Mouse (Mus musculus) CH12.LX (cell line): Measurements from ENCODE around the gene Acoxl. TPM values are rescaled to one million over a fixed set of nuclear protein-coding genes. Genes with fewer than 3 reads are reported as not detected.

Experiments
- DNase-seq: peaks from one replicate; pipeline ENCODE4 v3.0.0-alpha.2; 2013; ENCODE audit errors: extremely low read depth
- H3K27ac ChIP-seq: 2 replicates; pipeline ENCODE4 v1.5.1; 2012; ENCODE audit warnings: low read depth, mild to moderate bottlenecking, control low read depth, moderate library complexity; ENCODE audit not compliant: insufficient read depth
- H3K27me3 ChIP-seq: replicated peaks from 2 replicates; pipeline ENCODE3; 2012; ENCODE audit warnings: inconsistent platforms
- H3K36me3 ChIP-seq, 2 experiments: replicated peaks in 1 of 2; 2 replicates each; pipeline versions ENCODE3 to v1.6.1; 2012; ENCODE audit warnings: inconsistent platforms in 1 of 2, low read length in 1 of 2, mild to moderate bottlenecking in 1 of 2, mixed read lengths in 1 of 2, moderate library complexity in 1 of 2; ENCODE audit not compliant: control insufficient read depth in 1 of 2, insufficient read depth in 1 of 2
- H3K4me1 ChIP-seq, 2 experiments: 2 replicates each; pipeline ENCODE4 v1.6.1; 2012; ENCODE audit warnings: inconsistent platforms in 1 of 2, moderate library complexity in 1 of 2; ENCODE audit not compliant: insufficient read depth in 2 of 2, control insufficient read depth in 1 of 2
- H3K4me2 ChIP-seq: 2 replicates; pipeline ENCODE4 v1.6.1; 2012; ENCODE audit warnings: low read depth, mild to moderate bottlenecking, control low read depth; ENCODE audit not compliant: poor library complexity, insufficient read depth, severe bottlenecking
- H3K4me3 ChIP-seq, 3 experiments: fragments of 150-350 bp in 1 of 3; sonication (generic) in 1 of 3; replicated peaks in 1 of 3; 2 replicates each; pipeline versions ENCODE3 to v1.5.1; 2011 to 2012; ENCODE audit warnings: low read depth in 2 of 3, low read length in 2 of 3, mild to moderate bottlenecking in 2 of 3, moderate library complexity in 2 of 3, control low read depth in 1 of 3, improper control_type of control experiment in 1 of 3, inconsistent platforms in 1 of 3, mixed read lengths in 1 of 3; ENCODE audit not compliant: poor library complexity in 1 of 3
- H3K79me2 ChIP-seq: replicated peaks from 2 replicates; pipeline ENCODE4 v1.6.1; 2012; ENCODE audit warnings: mild to moderate bottlenecking, moderate library complexity; ENCODE audit not compliant: control insufficient read depth, poor library complexity, insufficient read depth, severe bottlenecking; ENCODE audit errors: extremely low read depth
- H3K9ac ChIP-seq: 2 replicates; pipeline ENCODE4 v1.6.1; 2012; ENCODE audit warnings: low read depth, mild to moderate bottlenecking, control low read depth, moderate library complexity; ENCODE audit not compliant: insufficient read depth
- H3K9me3 ChIP-seq: replicated peaks from 2 replicates; pipeline ENCODE3; 2012; ENCODE audit warnings: low read length, inconsistent platforms, mixed read lengths
- CHD1 ChIP-seq: IDR thresholded peaks from 2 replicates; pipeline ENCODE4 v1.6.1; 2012; ENCODE audit warnings: low read depth, low read length, improper control_type of control experiment, inconsistent platforms
- CHD2 ChIP-seq: IDR thresholded peaks from 2 replicates; pipeline ENCODE4 v1.6.1; 2011; ENCODE audit warnings: low read length, improper control_type of control experiment
- ETS1 ChIP-seq: conservative IDR thresholded peaks from 2 replicates; pipeline ENCODE4 v1.6.1; 2012; ENCODE audit warnings: low read depth, mild to moderate bottlenecking, inconsistent platforms, low read length, improper control_type of control experiment, moderate library complexity
- GABPA ChIP-seq: IDR thresholded peaks from 2 replicates; pipeline ENCODE4 v1.6.1; 2012; ENCODE audit warnings: low read depth, low read length, improper control_type of control experiment, inconsistent platforms; ENCODE audit not compliant: insufficient replicate concordance
- HCFC1 ChIP-seq: IDR thresholded peaks from 2 replicates; pipeline ENCODE4 v1.6.1; 2012; ENCODE audit warnings: low read depth, mild to moderate bottlenecking, inconsistent platforms, low read length, improper control_type of control experiment
- JUN ChIP-seq: IDR thresholded peaks from 2 replicates; pipeline ENCODE4 v1.6.1; 2011; ENCODE audit warnings: low read depth, mild to moderate bottlenecking, low read length, improper control_type of control experiment, moderate library complexity; ENCODE audit not compliant: insufficient read depth
- JUND ChIP-seq: conservative IDR thresholded peaks from 2 replicates; pipeline ENCODE4 v1.6.1; 2011; ENCODE audit warnings: low read depth, low read length, improper control_type of control experiment
- KAT2A ChIP-seq: IDR thresholded peaks from 2 replicates; pipeline ENCODE4 v1.6.1; 2012; ENCODE audit warnings: low read length, improper control_type of control experiment, inconsistent platforms; ENCODE audit not compliant: insufficient replicate concordance
- MAX ChIP-seq: IDR thresholded peaks from 2 replicates; pipeline ENCODE4 v1.6.1; 2011; ENCODE audit warnings: low read length, improper control_type of control experiment
- MAZ ChIP-seq: IDR thresholded peaks from 2 replicates; pipeline ENCODE4 v1.6.1; 2012; ENCODE audit warnings: low read depth, mild to moderate bottlenecking, inconsistent platforms, low read length, improper control_type of control experiment, moderate library complexity
- MXI1 ChIP-seq: IDR thresholded peaks from 2 replicates; pipeline ENCODE4 v1.6.1; 2011; ENCODE audit warnings: mild to moderate bottlenecking, low read depth, low read length, improper control_type of control experiment
- NELFE ChIP-seq: IDR thresholded peaks from 2 replicates; pipeline ENCODE4 v1.6.1; 2011; ENCODE audit warnings: low read depth, low read length, improper control_type of control experiment
- POLR2AphosphoS2 ChIP-seq: IDR thresholded peaks from 2 replicates; pipeline ENCODE4 v1.6.1; 2011; ENCODE audit warnings: low read depth, low read length, improper control_type of control experiment
- RCOR1 ChIP-seq: conservative IDR thresholded peaks from 2 replicates; pipeline ENCODE4 v1.6.1; 2012; ENCODE audit warnings: low read depth, mild to moderate bottlenecking, inconsistent platforms, low read length, improper control_type of control experiment
- SIN3A ChIP-seq: IDR thresholded peaks from 2 replicates; pipeline ENCODE4 v1.6.1; 2012; ENCODE audit warnings: low read length, improper control_type of control experiment, inconsistent platforms
- SMC3 ChIP-seq: IDR thresholded peaks from 2 replicates; pipeline ENCODE4 v1.6.1; 2011; ENCODE audit warnings: low read depth, low read length, improper control_type of control experiment
- TBP ChIP-seq: conservative IDR thresholded peaks from 2 replicates; pipeline ENCODE4 v1.6.1; 2011; ENCODE audit warnings: low read depth, low read length, improper control_type of control experiment
- TCF12 ChIP-seq: IDR thresholded peaks from 2 replicates; pipeline ENCODE4 v1.6.1; 2014; ENCODE audit warnings: low read depth, mild to moderate bottlenecking, inconsistent platforms, low read length, improper control_type of control experiment
- UBTF ChIP-seq: IDR thresholded peaks from 2 replicates; pipeline ENCODE4 v1.6.1; 2012; ENCODE audit warnings: low read depth, mild to moderate bottlenecking, inconsistent platforms, low read length, improper control_type of control experiment, moderate library complexity
- USF2 ChIP-seq: conservative IDR thresholded peaks from 2 replicates; pipeline ENCODE4 v1.6.1; 2011; ENCODE audit warnings: low read depth, low read length, improper control_type of control experiment
- ZKSCAN1 ChIP-seq: IDR thresholded peaks from 2 replicates; pipeline ENCODE4 v1.6.1; 2012; ENCODE audit warnings: low read depth, inconsistent platforms, low read length, improper control_type of control experiment, borderline replicate concordance
- ZMIZ1 ChIP-seq: IDR thresholded peaks from 2 replicates; pipeline ENCODE4 v1.6.1; 2012; ENCODE audit warnings: low read depth, mild to moderate bottlenecking, inconsistent platforms, low read length, improper control_type of control experiment
- dilution Hi-C: fragments of 300-500 bp; cut with MboI; formaldehyde crosslinking; loops from 2 replicates; pipeline ENCODE4 v1.14.3; 2020; ENCODE audit warnings: low sequenced_read_pairs; ENCODE audit not compliant: extremely low pct_unique_long_range_greater_than_20kb, extremely low pct_ligation_motif_present
- in situ Hi-C: fragments of 300-500 bp; cut with MboI; formaldehyde crosslinking; loops from 3 replicates; pipeline ENCODE4 v1.14.3; 2019; ENCODE audit warnings: low sequenced_read_pairs, low pct_ligation_motif_present, low pct_unique_long_range_greater_than_20kb, mixed read lengths
- polyA plus RNA-seq: library from polyadenylated mRNA; unstranded; fragments of >175 nt; gene quantifications from 2 replicates; pipeline ENCODE4 v1.2.1, GENCODE M21; 2012; ENCODE audit warnings: low read depth; ENCODE audit not compliant: insufficient read length
- total RNA-seq, 2 experiments: library from RNA; depleted of rRNA; stranded (reverse); fragments of 300-350 nt in 1 of 2; fragments of >200 nt in 1 of 2; gene quantifications; 2 replicates each; pipeline ENCODE4 v1.2.3; 2012 to 2014

Acoxl gene
- total and polyA plus RNA-seq, 3 experiments = 0.25 to 0.43 TPM; not detected in 1

DNA sequence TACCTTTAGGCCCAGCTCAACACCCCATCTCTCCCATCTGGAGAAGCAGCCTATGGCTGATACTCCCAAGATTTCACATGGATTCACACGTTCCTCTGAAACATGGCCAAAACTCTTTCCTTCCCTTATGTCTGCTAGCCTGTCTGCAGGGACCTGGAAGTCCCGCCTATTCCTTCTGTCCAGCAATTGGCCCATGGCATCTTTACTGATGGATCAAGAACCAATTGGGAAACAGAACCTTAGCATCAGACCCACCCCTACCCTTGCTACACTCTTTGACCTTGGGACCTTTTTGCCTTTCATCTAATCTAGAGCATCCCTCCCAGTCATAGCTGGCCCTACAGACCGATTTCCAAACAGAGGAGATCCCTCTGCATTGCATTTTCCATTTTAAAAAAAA is 275.9 kb downstream of the Acoxl start:
- Histone ChIP-seq H3K9me3 (peaks cover 3% of the 10 kb centered on the region), H3K79me2 (no peaks in the 10 kb centered on the region), H3K4me3 (no peak overlapping the region), H3K27me3 (no peaks in the 10 kb centered on the region), H3K4me2 (no peak overlapping the region), H3K9ac (no peak overlapping the region), H3K36me3 (no peaks in the 10 kb centered on the region), H3K4me1 (peaks cover 0 to under 1% of the 10 kb centered on the region in 2 experiments; a peak in 1 of 4 replicates), H3K27ac (no peak overlapping the region)
- dilution Hi-C loops = no loop called here
- TF ChIP-seq POLR2AphosphoS2 = no peak
- no peak for TF ChIP-seq GABPA
- no peak for TF ChIP-seq TBP
- TF ChIP-seq KAT2A = no peak
- TF ChIP-seq USF2 = no peak
- TF ChIP-seq RCOR1 = no peak
- TF ChIP-seq ZKSCAN1 = no peak
- no peak for TF ChIP-seq TCF12
- no peak for TF ChIP-seq SMC3
- TF ChIP-seq ZMIZ1 = no peak
- TF ChIP-seq HCFC1 = no peak
- in situ Hi-C loops = no loop called here
- no peak for DNase-seq

DNA sequence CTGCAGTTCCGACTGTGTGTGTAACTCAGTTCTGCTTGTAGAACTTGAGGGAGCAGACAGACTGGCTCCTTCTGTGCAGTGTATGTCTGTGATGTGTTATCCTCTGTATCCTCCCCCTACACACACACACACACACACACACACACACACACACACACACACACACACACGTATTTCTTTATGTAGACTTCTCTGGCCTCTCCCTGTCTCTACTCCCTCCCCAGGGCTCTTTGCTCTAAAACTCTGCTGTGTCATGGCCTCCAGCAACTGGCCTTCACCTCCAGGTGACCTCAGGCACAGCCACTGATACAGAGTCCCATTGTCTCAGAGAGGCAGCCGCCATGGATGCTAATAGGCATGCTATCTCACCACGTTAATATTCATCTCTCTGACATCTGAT is 276.9 kb downstream of the Acoxl start:
- Histone ChIP-seq H3K79me2 (no peaks in the 10 kb centered on the region), H3K4me1 (peaks cover 0 to 8% of the 10 kb centered on the region in 2 experiments; a peak in 2 of 4 replicates), H3K9me3 (no peaks in the 10 kb centered on the region), H3K9ac (no peak overlapping the region), H3K27ac (no peak overlapping the region), H3K27me3 (no peaks in the 10 kb centered on the region), H3K4me2 (no peak overlapping the region), H3K36me3 (no peaks in the 10 kb centered on the region), H3K4me3 (no peak overlapping the region)
- TF ChIP-seq SIN3A = no peak
- no peak for TF ChIP-seq MXI1
- TF ChIP-seq JUN = no peak
- TF ChIP-seq ETS1 = no peak
- TF ChIP-seq UBTF = no peak
- no peak for TF ChIP-seq JUND
- TF ChIP-seq NELFE = no peak
- no peak for TF ChIP-seq MAX
- TF ChIP-seq CHD1 = no peak
- TF ChIP-seq MAZ = no peak
- TF ChIP-seq TBP = no peak
- TF ChIP-seq ZMIZ1 = no peak
- no peak for TF ChIP-seq GABPA
- TF ChIP-seq CHD2 = no peak
- in situ Hi-C loops = no loop called here
- no peak for DNase-seq
- dilution Hi-C loops = no loop called here
